Mouse (Mus musculus): ENCODE data around the gene Rnasel.

GRCm38 (mm10) chr1:153703445-153703991 is 45.7 kb upstream of the Rnasel start:
- no peak for TF ChIP-seq CTCF (IDR thresholded peaks at IDR 0.05; ENCODE audit: control insufficient read depth, insufficient read depth, insufficient replicate concordance, low read depth, low read length)
- TF ChIP-seq POLR2A (IDR thresholded peaks at IDR 0.05; ENCODE audit: control insufficient read depth, low read depth, low read length) = no peak

All from testis, adult 2 months (tissue).